8 mouse cellular contexts compared by ENCODE assay signal in the genomic region with DNA sequence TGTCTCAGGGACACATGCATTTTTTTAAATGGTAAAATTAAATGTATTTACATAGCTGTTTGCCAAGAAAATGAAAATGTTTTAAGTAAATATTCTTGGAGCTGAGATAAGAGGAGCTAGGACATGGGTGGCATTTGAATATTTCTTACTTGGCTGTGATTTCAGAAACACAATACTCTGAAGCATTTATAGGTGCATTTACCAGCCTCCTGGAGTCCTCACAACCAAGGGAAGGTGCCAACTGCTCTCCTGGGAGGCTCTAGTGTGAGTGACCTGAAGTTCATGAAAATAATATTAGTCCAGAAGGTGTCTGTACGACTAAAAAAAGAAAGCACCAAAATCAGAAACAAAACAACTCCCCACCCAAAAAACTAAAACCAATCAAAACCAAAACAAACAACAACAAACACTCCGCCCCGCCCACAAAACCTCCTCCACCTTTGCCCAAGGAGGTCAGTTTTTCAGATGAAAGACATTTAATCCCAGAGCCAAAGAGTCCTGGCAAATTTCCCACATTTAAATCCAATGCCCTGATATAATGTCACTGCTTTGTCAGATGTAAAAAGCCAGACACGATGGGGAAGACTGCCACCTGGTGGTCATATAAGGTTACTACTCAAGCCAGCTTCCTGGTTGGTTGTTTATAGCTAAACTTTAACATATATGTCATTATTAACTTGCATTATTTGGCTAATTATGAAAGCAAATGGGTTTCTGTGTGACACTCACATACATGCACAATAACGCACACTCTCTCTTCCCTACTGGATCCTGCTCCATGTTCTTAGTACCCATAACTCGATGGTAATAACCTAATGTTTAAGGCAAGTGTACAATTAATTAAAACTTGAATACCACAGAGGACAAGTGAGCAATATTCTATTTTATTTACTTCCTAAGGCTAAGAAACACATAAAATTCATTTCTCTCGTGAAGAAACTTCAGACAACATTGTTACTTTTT.
DNase-seq lines count a peak whose midpoint lies in the region; ATAC-seq and TF ChIP-seq lines count a peak whose summit lies in the region.

No protein-coding gene starts in this region.

- H3K4me3 ChIP-seq in kidney, embryonic 15.5 days (replicated peaks) = no peak overlapping the region
- H3K4me3 ChIP-seq in limb, embryonic 14.5 days (replicated peaks; ENCODE audit: low read length) = no peak overlapping the region
- H3K4me3 ChIP-seq in neural tube, embryonic 13.5 days = no peak overlapping the region

- no peaks in the 10 kb centered on the region for H3K36me3 ChIP-seq in kidney, embryonic 15.5 days
- H3K36me3 ChIP-seq in limb, embryonic 14.5 days (ENCODE audit: control insufficient read depth, insufficient read depth, low read length) = no peaks in the 10 kb centered on the region
- no peaks in the 10 kb centered on the region for H3K36me3 ChIP-seq in neural tube, embryonic 13.5 days

- peak; percentile 15 for DNase-seq in A20 (ENCODE audit: low read depth, low spot score)
- peak; percentile 49 for DNase-seq in MN1 (ENCODE audit: low spot score)
- DNase-seq in cerebellum, adult 9-11 months = peak; percentile 25
- peak; percentile 37 to 56 for DNase-seq in frontal cortex, postnatal 25 days (ENCODE audit: low spot score in 2 of 2)
- peak; percentile 88 for DNase-seq in limb, embryonic 14.5 days (ENCODE audit: low spot score)
- DNase-seq in thymus, postnatal 36 days = peak; percentile 31 to 41

- TF ChIP-seq POLR2A in limb, embryonic 14.5 days (IDR thresholded peaks at IDR 0.05; ENCODE audit: borderline replicate concordance, extremely low read depth, insufficient read depth, insufficient read length) = no peak

- no peak overlapping the region for H3K4me2 ChIP-seq in kidney, embryonic 15.5 days
- no peak overlapping the region for H3K4me2 ChIP-seq in limb, embryonic 14.5 days (replicated peaks; ENCODE audit: low read depth, low read length, severe bottlenecking)
- no peak overlapping the region for H3K4me2 ChIP-seq in neural tube, embryonic 13.5 days

- 30% methylated on average over 7 of the region's 7 CpGs for WGBS in kidney, embryonic 15.5 days
- 29% methylated on average over 7 of the region's 7 CpGs for WGBS in limb, embryonic 14.5 days
- 35% methylated on average over 7 of the region's 7 CpGs for WGBS in neural tube, embryonic 13.5 days

- H3K27ac ChIP-seq in kidney, embryonic 15.5 days = no peak overlapping the region
- H3K27ac ChIP-seq in limb, embryonic 14.5 days (replicated peaks; ENCODE audit: low read depth, low read length) = no peak overlapping the region
- H3K27ac ChIP-seq in neural tube, embryonic 13.5 days (replicated peaks) = no peak overlapping the region

- ATAC-seq in kidney, embryonic 15.5 days (replicated peaks; ENCODE audit: low FRiP score) = 0 out of 2 replicates have a peak, but pooled peaks have one; percentile 43
- no peak for ATAC-seq in limb, embryonic 14.5 days (ENCODE audit: low FRiP score, low read depth)
- ATAC-seq in neural tube, embryonic 13.5 days (ENCODE audit: low read depth) = peak; percentile 63

- H3K27me3 ChIP-seq in kidney, embryonic 15.5 days = no peaks in the 10 kb centered on the region
- H3K27me3 ChIP-seq in limb, embryonic 14.5 days (ENCODE audit: control insufficient read depth, insufficient read depth, low read length) = no peaks in the 10 kb centered on the region
- no peaks in the 10 kb centered on the region for H3K27me3 ChIP-seq in neural tube, embryonic 13.5 days

- H3K9ac ChIP-seq in kidney, embryonic 15.5 days = no peak overlapping the region
- no peak overlapping the region for H3K9ac ChIP-seq in limb, embryonic 14.5 days (ENCODE audit: low read depth, low read length, severe bottlenecking)
- H3K9ac ChIP-seq in neural tube, embryonic 13.5 days = no peak overlapping the region

- H3K9me3 ChIP-seq in kidney, embryonic 15.5 days (replicated peaks) = no peaks in the 10 kb centered on the region
- H3K9me3 ChIP-seq in limb, embryonic 14.5 days (ENCODE audit: control insufficient read depth, low read length) = no peaks in the 10 kb centered on the region
- no peaks in the 10 kb centered on the region for H3K9me3 ChIP-seq in neural tube, embryonic 13.5 days

- H3K4me1 ChIP-seq in kidney, embryonic 15.5 days = no peaks in the 10 kb centered on the region
- 0 out of 2 replicates have a peak, but pooled peaks cover 3% of the 10 kb centered on the region for H3K4me1 ChIP-seq in limb, embryonic 14.5 days (ENCODE audit: control insufficient read depth, insufficient read depth, low read length)
- 0 out of 2 replicates have a peak, but pooled peaks cover 5% of the 10 kb centered on the region for H3K4me1 ChIP-seq in neural tube, embryonic 13.5 days (replicated peaks)

Comparison
In these comparisons a context has a peak if more than half of its experiments do, and no peak if none do; other contexts are left out.
1. DNase-seq: peak in every context shown above with its lines; median percentile 88 in limb, embryonic 14.5 days; 49 in MN1; 46 in frontal cortex, postnatal 25 days; 36 in thymus, postnatal 36 days; 25 in cerebellum, adult 9-11 months; 15 in A20.